In genomic region chr13:103643993-103644722, GRCm38 (mm10) we compare ENCODE assay signal across 7 mouse cellular contexts.
DNase-seq lines count a peak whose midpoint lies in the region; ATAC-seq and TF ChIP-seq lines count a peak whose summit lies in the region.

No protein-coding gene starts in this region.

- DNase-seq in Muller cell, postnatal 12 days (ENCODE audit: inconsistent ontology term): peak; percentile 46
- peak; percentile 72 for DNase-seq in forebrain, embryonic 11.5 days (ENCODE audit: low spot score)
- peak; percentile 22 to 45 for DNase-seq in layer of hippocampus, adult 8-10 months (ENCODE audit: low spot score in 2 of 2)
- DNase-seq in mesoderm, embryonic 11.5 days (ENCODE audit: low read depth, low spot score): peak; percentile 70
- peak; percentile 21 for DNase-seq in splenic B cell, adult 2 months (ENCODE audit: low read depth, low spot score)

- peak; percentile 37 for TF ChIP-seq CTCF in E14TG2a.4 (conservative IDR thresholded peaks at IDR 0.05; ENCODE audit: low read length)

- H3K27me3 ChIP-seq in E14TG2a.4 (ENCODE audit: insufficient read depth, low read length): no peaks in the 10 kb centered on the region
- no peaks in the 10 kb centered on the region for H3K27me3 ChIP-seq in forebrain, embryonic 11.5 days (ENCODE audit: control insufficient read depth, insufficient read depth, low read length)
- no peaks in the 10 kb centered on the region for H3K27me3 ChIP-seq in splenic B cell, adult 2 months (ENCODE audit: control insufficient read depth, insufficient read depth, low read length, poor library complexity, severe bottlenecking)

- H3K9ac ChIP-seq in forebrain, embryonic 11.5 days (ENCODE audit: low read length): no peak overlapping the region; the same call in 1 of the 2 replicates

- 33% methylated on average over 6 of the region's 6 CpGs for WGBS in forebrain, embryonic 11.5 days

- peak; percentile 60; the same call in 1 of the 2 replicates for ATAC-seq in forebrain, embryonic 11.5 days (replicated peaks; ENCODE audit: low FRiP score)
- ATAC-seq in hematopoietic stem cell, adult 5-6 weeks (replicated peaks in 1 of 2; ENCODE audit: insufficient read depth in 1 of 2, low FRiP score in 2 of 2, low TSS enrichment in 1 of 2, low read depth in 1 of 2, poor library complexity in 2 of 2, severe bottlenecking in 2 of 2): peak; percentile 48 to 53; a peak in 1 of 4 replicates

- no peaks in the 10 kb centered on the region for H3K36me3 ChIP-seq in E14TG2a.4 (ENCODE audit: insufficient read depth, low read length)
- H3K36me3 ChIP-seq in forebrain, embryonic 11.5 days (ENCODE audit: control insufficient read depth, insufficient read depth, low read length): no peaks in the 10 kb centered on the region
- no peaks in the 10 kb centered on the region for H3K36me3 ChIP-seq in splenic B cell, adult 2 months (ENCODE audit: control insufficient read depth, insufficient read depth, low read length, poor library complexity, severe bottlenecking)

- H3K4me3 ChIP-seq in E14TG2a.4 (replicated peaks; ENCODE audit: low read length): no peak overlapping the region
- no peak overlapping the region for H3K4me3 ChIP-seq in forebrain, embryonic 11.5 days (ENCODE audit: low read depth, low read length)

- no peak overlapping the region for H3K27ac ChIP-seq in forebrain, embryonic 11.5 days (ENCODE audit: low read depth, low read length)

- H3K9me3 ChIP-seq in E14TG2a.4 (ENCODE audit: low read length): no peaks in the 10 kb centered on the region
- H3K9me3 ChIP-seq in forebrain, embryonic 11.5 days (ENCODE audit: control insufficient read depth, low read length): no peaks in the 10 kb centered on the region

- H3K4me1 ChIP-seq in E14TG2a.4 (replicated peaks; ENCODE audit: low read depth, low read length): no peaks in the 10 kb centered on the region
- no peaks in the 10 kb centered on the region; the same call in 1 of the 2 replicates for H3K4me1 ChIP-seq in forebrain, embryonic 11.5 days (replicated peaks; ENCODE audit: control insufficient read depth, insufficient read depth, low read length)

- no peak overlapping the region for H3K4me2 ChIP-seq in forebrain, embryonic 11.5 days (ENCODE audit: low read depth, low read length, severe bottlenecking)

Comparison
In these comparisons a context has a peak if more than half of its experiments do, and no peak if none do; other contexts are left out.
1. DNase-seq: peak in every context shown above with its lines; median percentile 72 in forebrain, embryonic 11.5 days; 70 in mesoderm, embryonic 11.5 days; 46 in Muller cell, postnatal 12 days; 34 in layer of hippocampus, adult 8-10 months; 21 in splenic B cell, adult 2 months.